Mouse (Mus musculus): ENCODE measurements around the gene Gm17019. TPM values are rescaled to one million over a fixed set of nuclear protein-coding genes. Genes with fewer than 3 reads are reported as not detected.
"Not testable (repeated sequence)": the region's sequence is repeated elsewhere in the genome, so short reads cannot be mapped to it uniquely, and the experiment has no call there.

The Gm17019 gene
- total and polyA plus RNA-seq, 2 experiments = not detected

- H3K4me1 ChIP-seq (ENCODE audit: control insufficient read depth, insufficient read depth, low read length); H3K27ac ChIP-seq (replicated peaks; ENCODE audit: insufficient read depth, low read depth, low read length); H3K4me3 ChIP-seq (ENCODE audit: insufficient read depth, low read depth, low read length); H3K79me2 ChIP-seq (ENCODE audit: control insufficient read depth, insufficient read depth, low read length); DNase-seq (ENCODE audit: extremely low read depth, low read depth, low spot score); H3K36me3 ChIP-seq (ENCODE audit: control insufficient read depth, insufficient read depth, low read length); H3K9ac ChIP-seq (ENCODE audit: low read depth, low read length); H3K27me3 ChIP-seq (ENCODE audit: control insufficient read depth, insufficient read depth, low read length): not testable (repeated sequence)
- WGBS = 74% methylated on average over 5 of the region's 5 CpGs
Measured at GRCm38 (mm10) chr5:15004569-15005562, 27.9 kb downstream of the Gm17019 start.

GRCm38 (mm10) chr5:14998077-14998476 is 34.7 kb downstream of the Gm17019 start:
- not testable (repeated sequence) for H3K36me3 ChIP-seq (ENCODE audit: control insufficient read depth, insufficient read depth, low read length); H3K79me2 ChIP-seq (ENCODE audit: control insufficient read depth, insufficient read depth, low read length); H3K27ac ChIP-seq (replicated peaks; ENCODE audit: insufficient read depth, low read depth, low read length); DNase-seq (ENCODE audit: extremely low read depth, low read depth, low spot score); H3K4me3 ChIP-seq (ENCODE audit: insufficient read depth, low read depth, low read length); H3K9ac ChIP-seq (ENCODE audit: low read depth, low read length); H3K27me3 ChIP-seq (ENCODE audit: control insufficient read depth, insufficient read depth, low read length); H3K4me1 ChIP-seq (ENCODE audit: control insufficient read depth, insufficient read depth, low read length)
- WGBS = 76% methylated on average over 9 of the region's 9 CpGs

- H3K4me1 ChIP-seq (ENCODE audit: control insufficient read depth, insufficient read depth, low read length); H3K4me3 ChIP-seq (ENCODE audit: insufficient read depth, low read depth, low read length); H3K27ac ChIP-seq (replicated peaks; ENCODE audit: insufficient read depth, low read depth, low read length); H3K79me2 ChIP-seq (ENCODE audit: control insufficient read depth, insufficient read depth, low read length); H3K9ac ChIP-seq (ENCODE audit: low read depth, low read length); DNase-seq (ENCODE audit: extremely low read depth, low read depth, low spot score); H3K27me3 ChIP-seq (ENCODE audit: control insufficient read depth, insufficient read depth, low read length); H3K36me3 ChIP-seq (ENCODE audit: control insufficient read depth, insufficient read depth, low read length): not testable (repeated sequence)
- WGBS = 84% methylated on average over 4 of the region's 4 CpGs
Measured at GRCm38 (mm10) chr5:14997556-14997955, 35.2 kb downstream of the Gm17019 start.

GRCm38 (mm10) chr5:14996670-14997249 is 36.0 kb downstream of the Gm17019 start:
- H3K36me3 ChIP-seq (ENCODE audit: control insufficient read depth, insufficient read depth, low read length); H3K9ac ChIP-seq (ENCODE audit: low read depth, low read length); DNase-seq (ENCODE audit: extremely low read depth, low read depth, low spot score); H3K4me3 ChIP-seq (ENCODE audit: insufficient read depth, low read depth, low read length); H3K79me2 ChIP-seq (ENCODE audit: control insufficient read depth, insufficient read depth, low read length); H3K27me3 ChIP-seq (ENCODE audit: control insufficient read depth, insufficient read depth, low read length); H3K27ac ChIP-seq (replicated peaks; ENCODE audit: insufficient read depth, low read depth, low read length); H3K4me1 ChIP-seq (ENCODE audit: control insufficient read depth, insufficient read depth, low read length): not testable (repeated sequence)
- WGBS = 64% methylated on average over 7 of the region's 7 CpGs

- not testable (repeated sequence) for H3K27ac ChIP-seq (replicated peaks; ENCODE audit: insufficient read depth, low read depth, low read length); H3K9ac ChIP-seq (ENCODE audit: low read depth, low read length); H3K4me1 ChIP-seq (ENCODE audit: control insufficient read depth, insufficient read depth, low read length); DNase-seq (ENCODE audit: extremely low read depth, low read depth, low spot score); H3K79me2 ChIP-seq (ENCODE audit: control insufficient read depth, insufficient read depth, low read length); H3K27me3 ChIP-seq (ENCODE audit: control insufficient read depth, insufficient read depth, low read length); H3K4me3 ChIP-seq (ENCODE audit: insufficient read depth, low read depth, low read length); H3K36me3 ChIP-seq (ENCODE audit: control insufficient read depth, insufficient read depth, low read length)
- WGBS = 82% methylated on average over 6 of the region's 6 CpGs
Measured at GRCm38 (mm10) chr5:14994124-14994523, 38.7 kb downstream of the Gm17019 start.

- not testable (repeated sequence) for H3K79me2 ChIP-seq (ENCODE audit: control insufficient read depth, insufficient read depth, low read length); H3K27me3 ChIP-seq (ENCODE audit: control insufficient read depth, insufficient read depth, low read length); H3K27ac ChIP-seq (replicated peaks; ENCODE audit: insufficient read depth, low read depth, low read length); H3K4me1 ChIP-seq (ENCODE audit: control insufficient read depth, insufficient read depth, low read length); H3K4me3 ChIP-seq (ENCODE audit: insufficient read depth, low read depth, low read length); DNase-seq (ENCODE audit: extremely low read depth, low read depth, low spot score); H3K36me3 ChIP-seq (ENCODE audit: control insufficient read depth, insufficient read depth, low read length); H3K9ac ChIP-seq (ENCODE audit: low read depth, low read length)
- 75% methylated on average over 8 of the region's 8 CpGs for WGBS
Measured at GRCm38 (mm10) chr5:14990375-14991158, 42.2 kb downstream of the Gm17019 start.

- H3K27me3 ChIP-seq (ENCODE audit: control insufficient read depth, insufficient read depth, low read length); H3K36me3 ChIP-seq (ENCODE audit: control insufficient read depth, insufficient read depth, low read length); H3K4me1 ChIP-seq (ENCODE audit: control insufficient read depth, insufficient read depth, low read length); H3K27ac ChIP-seq (replicated peaks; ENCODE audit: insufficient read depth, low read depth, low read length); H3K4me3 ChIP-seq (ENCODE audit: insufficient read depth, low read depth, low read length); H3K79me2 ChIP-seq (ENCODE audit: control insufficient read depth, insufficient read depth, low read length); H3K9ac ChIP-seq (ENCODE audit: low read depth, low read length); DNase-seq (ENCODE audit: extremely low read depth, low read depth, low spot score): not testable (repeated sequence)
- 38% methylated on average over 6 of the region's 6 CpGs for WGBS
Measured at GRCm38 (mm10) chr5:14986649-14987387, 46.0 kb downstream of the Gm17019 start.

Data from liver, adult 2 months (tissue).